ENCODE assay signal across 11 mouse cellular contexts in the genomic region with DNA sequence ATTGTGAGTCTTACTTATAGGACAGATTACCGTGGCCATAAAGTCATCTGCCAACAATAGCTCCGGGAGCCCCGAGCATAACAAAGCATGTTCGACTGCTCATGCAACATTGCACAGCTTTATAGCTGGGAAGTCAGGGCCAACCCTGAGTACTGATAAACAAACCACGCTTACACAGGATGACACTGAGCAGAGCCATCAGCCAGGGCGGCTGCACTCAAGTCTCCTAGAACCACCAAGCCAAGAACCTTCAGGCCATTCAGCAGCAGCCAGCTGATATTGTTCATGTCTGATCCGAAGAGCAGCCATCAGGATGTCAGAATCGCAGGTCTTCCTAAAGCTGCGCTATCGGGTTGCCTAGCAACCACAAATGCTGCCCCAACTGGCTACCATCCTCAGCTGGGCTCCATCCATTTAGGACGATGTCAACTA. TPM values are rescaled to one million over a fixed set of nuclear protein-coding genes. Genes with fewer than 3 reads are reported as not detected.
A peak's percentile ranks its signal among the peaks of the same experiment; 100 is the strongest.
DNase-seq lines count a peak whose midpoint lies in the region; ATAC-seq and TF ChIP-seq lines count a peak whose summit lies in the region.
"Had no signal": no experiment of that assay in that cellular context is flagged by ENCODE, and none has a peak within 500 bp of the region (broad histone marks: within the 10 kb centered on the region; RNA-seq: fewer than 3 reads in every experiment).

No protein-coding gene starts in this region.

- H3K9me3 ChIP-seq in lung, embryonic 14.5 days (ENCODE audit: low read depth, low read length), result no peaks in the 10 kb centered on the region
- H3K9me3 ChIP-seq in hindbrain, embryonic 14.5 days (ENCODE audit: control insufficient read depth, low read length), result no peaks in the 10 kb centered on the region
- no peaks in the 10 kb centered on the region for H3K9me3 ChIP-seq in neural tube, embryonic 13.5 days
- H3K9me3 ChIP-seq: heart, embryonic 10.5 days had no signal

- TF ChIP-seq CTCF in cerebellum, adult 2 months (IDR thresholded peaks at IDR 0.05; ENCODE audit: borderline replicate concordance, insufficient read depth, low read depth, low read length), result no peak
- TF ChIP-seq CTCF in lung, embryonic 14.5 days (IDR thresholded peaks at IDR 0.05; ENCODE audit: low read depth), result no peak

- peak overlapping the region; percentile 60; the same call in 1 of the 2 replicates for H3K27ac ChIP-seq in cerebellum, adult 2 months (ENCODE audit: insufficient read depth, low read length)
- no peak overlapping the region for H3K27ac ChIP-seq in lung, embryonic 14.5 days (ENCODE audit: low read depth)
- H3K27ac ChIP-seq in hindbrain, embryonic 14.5 days, result peak overlapping the region; percentile 41; the same call in 1 of the 2 replicates
- peak overlapping the region; percentile 38 for H3K27ac ChIP-seq in neural tube, embryonic 13.5 days (replicated peaks)
- H3K27ac ChIP-seq: heart, embryonic 10.5 days had no signal

- peak; percentile 49 for DNase-seq in cerebellum, adult 2 months
- DNase-seq in cerebellum, adult 8-10 months, result no peak
- DNase-seq in lung, embryonic 14.5 days, result peak; percentile 26
- no peak for DNase-seq in lung, postnatal 25 days (ENCODE audit: low spot score)
- DNase-seq in hindbrain, embryonic 14.5 days (ENCODE audit: low spot score), result peak; percentile 61
- no peak for DNase-seq in gastrocnemius, postnatal 25 days

- no peak for TF ChIP-seq POLR2A in cerebellum, adult 2 months (IDR thresholded peaks at IDR 0.05; ENCODE audit: borderline replicate concordance, insufficient read depth, low read length)

- no peaks in the 10 kb centered on the region for H3K27me3 ChIP-seq in cerebellum, adult 2 months (ENCODE audit: control insufficient read depth, insufficient read depth, low read length)
- no peaks in the 10 kb centered on the region for H3K27me3 ChIP-seq in lung, embryonic 14.5 days (ENCODE audit: insufficient read depth, low read length)
- H3K27me3 ChIP-seq in hindbrain, embryonic 14.5 days (ENCODE audit: control insufficient read depth, insufficient read depth, low read length), result no peaks in the 10 kb centered on the region
- no peaks in the 10 kb centered on the region for H3K27me3 ChIP-seq in neural tube, embryonic 13.5 days
- H3K27me3 ChIP-seq: Patski had no signal

- no peak overlapping the region for H3K9ac ChIP-seq in lung, embryonic 14.5 days
- no peak overlapping the region for H3K9ac ChIP-seq in hindbrain, embryonic 14.5 days
- H3K9ac ChIP-seq in neural tube, embryonic 13.5 days, result no peak overlapping the region

- no peaks in the 10 kb centered on the region for H3K36me3 ChIP-seq in lung, embryonic 14.5 days (ENCODE audit: insufficient read depth)
- no peaks in the 10 kb centered on the region for H3K36me3 ChIP-seq in hindbrain, embryonic 14.5 days (replicated peaks; ENCODE audit: control insufficient read depth, insufficient read depth)
- no peaks in the 10 kb centered on the region for H3K36me3 ChIP-seq in neural tube, embryonic 13.5 days
- H3K36me3 ChIP-seq: heart, embryonic 10.5 days had no signal

- peaks cover 17% of the 10 kb centered on the region for H3K4me1 ChIP-seq in cerebellum, adult 2 months (ENCODE audit: control insufficient read depth, insufficient read depth, low read length)
- H3K4me1 ChIP-seq in lung, embryonic 14.5 days (ENCODE audit: insufficient read depth), result no peaks in the 10 kb centered on the region
- peaks cover 10% of the 10 kb centered on the region for H3K4me1 ChIP-seq in hindbrain, embryonic 14.5 days (replicated peaks; ENCODE audit: control insufficient read depth, insufficient read depth, low read length)
- H3K4me1 ChIP-seq in neural tube, embryonic 13.5 days (replicated peaks), result peaks cover 9% of the 10 kb centered on the region; the same call in 1 of the 2 replicates

- 16% methylated on average over 11 of the region's 11 CpGs for WGBS in cerebellum, adult 2 months
- 48% methylated on average over 11 of the region's 11 CpGs for WGBS in lung, embryonic 14.5 days
- 21% methylated on average over 11 of the region's 11 CpGs for WGBS in hindbrain, embryonic 14.5 days
- 14% methylated on average over 11 of the region's 11 CpGs for WGBS in neural tube, embryonic 13.5 days

- H3K4me2 ChIP-seq in lung, embryonic 14.5 days, result no peak overlapping the region
- H3K4me2 ChIP-seq in hindbrain, embryonic 14.5 days (replicated peaks), result no peak overlapping the region
- H3K4me2 ChIP-seq in neural tube, embryonic 13.5 days, result 0 out of 2 replicates have a peak overlapping the region, but pooled peaks have one; percentile 20
- H3K4me2 ChIP-seq: liver, embryonic 11.5 days had no signal

- H3K4me3 ChIP-seq in cerebellum, adult 2 months (replicated peaks; ENCODE audit: insufficient read depth, low read depth, low read length), result no peak overlapping the region
- no peak overlapping the region for H3K4me3 ChIP-seq in lung, embryonic 14.5 days (ENCODE audit: low read depth, low read length)
- H3K4me3 ChIP-seq in hindbrain, embryonic 14.5 days (replicated peaks; ENCODE audit: low read length), result no peak overlapping the region
- H3K4me3 ChIP-seq in neural tube, embryonic 13.5 days, result no peak overlapping the region
- H3K4me3 ChIP-seq: heart, embryonic 10.5 days had no signal

- ATAC-seq in lung, embryonic 14.5 days (ENCODE audit: insufficient read depth), result no peak
- ATAC-seq in hindbrain, embryonic 14.5 days (ENCODE audit: low FRiP score), result peak; percentile 83
- ATAC-seq in neural tube, embryonic 13.5 days (ENCODE audit: low read depth), result peak; percentile 78
- ATAC-seq in megakaryocyte progenitor cell, adult 5-6 weeks (replicated peaks; ENCODE audit: poor library complexity), result no peak
- ATAC-seq: Patski had no signal

RNA-seq across cellular contexts. Expression of a gene that starts 35.6 kb away (rescaled TPM):
- polyA plus RNA-seq in cerebellum, adult 2 months (2012; rRNA removed), result 140 TPM in 2 replicates
- 14.6 and 14.9 TPM in 2 replicates for polyA plus RNA-seq in lung, embryonic 14.5 days (2014; fragmentation: Nextera tagmentation; extraction: Ambion mirVana)
- polyA plus RNA-seq in hindbrain, embryonic 14.5 days (2014; fragmentation: Nextera tagmentation; extraction: Ambion mirVana), result 15.4 and 16.2 TPM in 2 replicates
- 5.2 and 6.4 TPM in 2 replicates for polyA plus RNA-seq in neural tube, embryonic 13.5 days (2015; fragmentation: Nextera tagmentation; extraction: Ambion mirVana)
- total RNA-seq in megakaryocyte progenitor cell, adult 5-6 weeks (2015), result 8.7 and 11.6 TPM in 2 replicates
- 14.3 and 15.3 TPM in 2 replicates for total RNA-seq in megakaryocyte progenitor cell, adult 5-6 weeks (2017)
- total RNA-seq in gastrocnemius, postnatal 25 days (2021), result 10 to 100 TPM; 14.5 to 17.2 TPM

Comparison
In these comparisons a context has a peak if more than half of its experiments do, and no peak if none do; other contexts are left out.
1. DNase-seq: peak in cerebellum, adult 2 months (2 of 2), lung, embryonic 14.5 days (single experiment) and hindbrain, embryonic 14.5 days (single experiment); none in cerebellum, adult 8-10 months (single experiment), lung, postnatal 25 days (single experiment) and gastrocnemius, postnatal 25 days (single experiment).
2. ATAC-seq: peak in hindbrain, embryonic 14.5 days (single experiment) and neural tube, embryonic 13.5 days (single experiment); none in lung, embryonic 14.5 days (single experiment) and megakaryocyte progenitor cell, adult 5-6 weeks (single experiment).